Mouse (Mus musculus) spleen, postnatal 14 days (tissue): ENCODE data around the gene Olfr763.
"Not testable (repeated sequence)": the region's sequence is repeated elsewhere in the genome, so short reads cannot be mapped to it uniquely, and the experiment has no call there.

ENCODE experiments used
- DNase-seq, 2 experiments: peaks; one replicate each; pipeline ENCODE4 v3.0.0; 2021 to 2022; ENCODE audit warnings: low spot score in 2 of 2

Gene Olfr763

DNA sequence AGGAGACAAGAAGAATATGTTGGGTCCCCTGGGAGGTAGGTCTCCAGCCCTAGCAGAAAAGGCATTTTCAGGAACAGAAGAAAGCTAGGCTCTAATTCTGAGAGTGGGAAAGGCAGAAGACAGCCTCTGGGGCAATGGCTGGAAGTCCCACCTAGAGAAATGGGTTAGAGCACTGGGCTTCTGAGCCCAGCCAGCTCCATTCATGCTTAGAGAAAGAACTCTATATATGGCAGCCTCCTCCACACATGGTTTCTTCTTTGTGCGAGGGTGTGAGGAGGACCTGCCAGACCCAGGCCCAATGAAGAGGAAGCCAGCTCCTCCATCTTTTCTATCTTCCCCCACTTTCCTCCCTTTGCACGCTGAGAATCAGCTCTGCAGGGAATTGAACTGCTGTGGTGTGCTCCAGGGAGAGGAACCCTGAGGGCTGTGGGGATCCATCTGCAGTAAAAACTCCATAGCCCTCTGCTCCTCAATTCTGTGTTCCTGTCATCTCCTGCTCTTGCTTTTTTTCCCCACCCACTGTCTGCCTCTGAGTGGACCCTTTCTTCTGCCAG, at the start of gene Olfr763:
TSS of gene Olfr763 (plus strand) at position 504 of the 554 bp plus-strand sequence.
- no peak for DNase-seq

DNA sequence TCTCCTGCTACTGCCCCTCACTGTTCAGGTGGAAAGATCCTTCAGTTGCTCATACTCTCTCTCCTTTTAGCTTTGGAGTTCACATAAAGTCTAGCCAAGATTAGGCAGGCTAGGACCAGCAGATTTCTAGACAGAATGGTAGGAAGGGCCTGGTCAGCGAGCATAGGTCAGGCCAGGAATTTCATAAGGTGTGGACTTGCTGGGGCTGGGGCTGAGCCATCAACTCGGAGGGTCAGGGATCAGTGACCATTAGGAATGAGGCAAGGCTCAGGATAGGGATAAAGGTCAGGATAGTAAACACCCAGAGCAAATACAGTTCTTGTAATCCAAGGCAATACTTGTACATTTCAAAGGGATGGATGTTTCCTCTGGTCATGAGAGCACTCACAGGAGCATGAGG, 45.6 kb upstream of the Olfr763 start:
- no peak for DNase-seq

DNA sequence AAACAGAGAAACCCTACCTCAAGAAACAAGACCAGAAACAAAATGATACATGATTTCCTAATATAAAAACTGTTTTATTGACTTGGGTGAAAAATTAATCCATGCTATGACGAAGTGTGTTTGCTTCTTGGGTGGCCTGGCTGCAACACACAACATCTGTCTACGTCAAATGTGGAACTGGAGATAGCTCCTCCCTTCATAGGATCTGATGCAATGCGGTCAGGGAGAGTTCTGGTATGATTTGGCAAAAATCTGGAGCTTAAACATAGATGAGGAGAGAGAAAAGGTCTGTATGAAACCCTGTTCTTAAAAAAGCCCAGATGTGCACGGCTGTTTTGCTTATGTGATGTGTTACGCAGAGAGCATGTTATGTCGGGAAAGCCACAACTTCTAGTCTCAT, 44.7 kb upstream of the Olfr763 start:
- no peak for DNase-seq

DNA sequence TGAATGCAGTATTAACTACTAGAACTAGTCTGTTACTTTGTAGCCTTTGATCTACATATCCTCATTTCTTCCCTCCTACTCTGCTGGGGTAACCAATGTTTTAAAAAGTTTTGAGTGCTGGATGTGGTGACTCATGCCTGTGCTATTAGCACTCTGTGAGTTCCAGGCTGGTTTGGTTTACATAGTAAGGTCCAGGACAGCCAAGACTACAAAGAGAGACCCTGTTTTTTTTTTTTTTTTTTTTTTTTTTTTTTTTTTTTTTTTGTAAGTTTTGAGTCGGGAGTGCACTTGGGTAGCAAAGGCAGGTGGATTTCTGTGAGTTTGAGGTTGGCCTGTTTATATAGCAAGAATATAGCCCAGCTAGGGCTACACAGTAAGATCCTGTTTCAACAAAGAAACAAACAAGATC, 42.2 kb upstream of the Olfr763 start:
- DNase-seq: no peak

DNA sequence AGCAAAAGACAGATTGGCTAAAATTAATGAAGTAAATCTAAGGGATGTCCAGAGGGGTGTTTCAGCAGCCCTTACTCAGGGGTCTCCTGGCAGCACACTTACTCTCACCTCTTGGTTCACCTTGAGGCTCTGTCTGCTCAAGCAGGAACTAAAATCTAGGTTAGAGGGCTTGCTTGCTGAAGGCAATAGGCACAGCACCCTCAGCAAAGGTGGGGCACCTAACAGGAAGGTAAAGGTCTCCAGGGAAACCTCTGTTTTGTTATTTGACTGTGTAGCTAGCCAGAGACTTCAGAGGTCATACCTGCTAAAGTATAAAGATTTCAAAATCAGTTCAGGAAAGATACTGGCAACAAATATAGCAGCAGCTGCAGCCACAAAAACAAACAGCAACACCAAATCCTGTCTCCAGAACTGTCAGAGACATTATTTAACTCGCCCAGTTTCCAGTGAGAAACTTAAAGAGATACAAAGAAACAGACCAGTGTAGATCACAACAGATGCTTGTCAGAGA, 39.8 kb upstream of the Olfr763 start:
- no peak for DNase-seq

DNA sequence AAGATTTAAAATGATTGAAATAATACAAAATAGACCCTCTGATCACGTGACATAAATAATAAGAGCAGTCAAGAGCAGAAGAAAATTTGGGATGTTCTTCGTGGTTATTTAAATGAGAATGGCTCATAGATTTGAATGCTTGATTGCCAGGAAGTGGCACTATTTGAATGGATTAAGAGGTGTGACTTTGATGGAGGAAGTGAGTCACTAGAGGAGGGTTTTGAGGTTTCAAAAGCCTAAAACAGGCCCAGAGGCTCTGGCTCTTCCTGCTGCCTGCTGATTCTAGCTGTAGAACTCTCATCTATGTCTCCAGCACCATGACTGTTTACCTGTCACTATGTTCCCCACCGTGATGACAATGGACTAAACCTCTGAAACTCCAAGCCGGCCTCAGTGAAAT, 37.8 kb upstream of the Olfr763 start:
- no peak for DNase-seq

DNA sequence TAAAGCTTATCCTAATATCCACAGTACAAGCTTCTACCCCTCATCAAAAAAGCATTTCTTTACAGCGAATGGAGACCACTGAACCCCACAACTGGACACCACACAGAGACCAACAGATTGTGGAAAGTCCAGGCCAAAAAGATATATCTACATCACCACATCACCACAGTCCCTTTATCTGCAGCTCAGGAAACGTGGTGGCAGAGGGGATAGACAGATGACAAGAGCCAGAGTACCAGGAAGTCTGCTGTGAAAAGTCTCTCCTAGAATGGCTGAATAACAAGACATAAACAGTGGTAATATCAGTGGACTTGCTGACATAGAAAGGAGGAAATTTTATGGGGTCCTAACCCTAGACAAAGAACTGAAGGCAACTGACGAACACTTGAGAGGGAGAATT, 34.2 kb upstream of the Olfr763 start:
- no peak for DNase-seq

DNA sequence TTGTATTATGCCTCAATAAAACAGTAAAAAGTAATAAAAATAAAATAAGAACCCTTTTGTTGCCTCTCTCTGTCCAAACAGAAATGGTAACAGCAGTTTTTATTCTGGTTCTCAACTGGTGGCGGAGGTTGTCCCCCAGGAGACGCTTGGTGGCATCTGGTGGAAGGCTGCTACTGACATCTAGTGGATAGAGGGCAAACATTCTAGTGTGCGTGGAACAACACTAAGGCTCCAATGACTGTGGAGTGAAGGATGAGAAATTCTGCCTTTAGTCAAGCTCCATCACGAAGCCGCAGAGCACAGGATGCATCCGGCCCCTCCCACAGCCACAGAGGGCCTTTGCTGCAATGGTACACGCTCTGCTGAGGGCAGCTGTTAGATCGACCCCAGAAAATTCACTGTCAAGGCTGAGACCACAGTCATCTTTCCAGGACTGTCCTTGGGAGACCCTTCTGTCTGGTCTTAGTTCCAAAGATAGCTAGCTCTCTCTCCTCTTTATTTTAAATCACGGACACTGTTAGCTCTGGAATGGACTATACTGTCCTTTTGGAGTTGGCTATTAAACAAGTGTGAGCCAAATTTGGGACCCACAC, 33.0 kb upstream of the Olfr763 start:
- peak in 1 of 2 experiments; percentile 8 for DNase-seq

DNA sequence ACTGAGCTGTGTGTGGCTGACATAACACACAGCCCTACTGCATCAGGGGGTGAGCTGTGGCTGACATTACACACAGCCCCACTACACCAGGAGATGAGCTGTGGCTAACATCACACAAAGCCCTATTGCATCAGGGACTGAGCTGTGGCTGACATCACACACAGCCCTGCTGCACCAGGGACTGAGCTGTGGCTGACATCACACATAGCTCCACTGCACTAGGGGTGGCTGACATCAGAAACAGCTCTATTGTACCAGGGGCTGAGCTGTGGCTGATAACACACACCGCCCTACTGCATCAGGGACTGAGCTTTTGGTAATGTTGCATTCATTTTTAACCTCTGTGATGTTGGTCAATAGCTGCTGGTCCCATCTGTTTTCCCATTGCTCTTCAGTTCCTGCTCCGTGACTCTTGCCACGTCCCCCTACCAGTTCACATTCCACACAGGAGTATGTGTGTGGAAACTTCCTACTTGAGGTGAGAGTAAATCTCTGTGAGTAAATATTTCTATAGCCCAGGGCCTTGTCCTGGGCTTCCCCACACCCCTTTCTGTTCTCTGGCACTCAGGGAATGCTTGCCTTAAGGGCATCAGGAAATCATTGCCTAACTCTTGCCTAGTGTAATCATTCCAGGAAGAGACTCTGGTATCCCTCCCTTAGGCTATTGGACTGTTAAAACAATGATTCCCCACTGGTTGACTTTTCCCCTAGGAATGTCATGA, 29.8 kb upstream of the Olfr763 start:
- no peak for DNase-seq

DNA sequence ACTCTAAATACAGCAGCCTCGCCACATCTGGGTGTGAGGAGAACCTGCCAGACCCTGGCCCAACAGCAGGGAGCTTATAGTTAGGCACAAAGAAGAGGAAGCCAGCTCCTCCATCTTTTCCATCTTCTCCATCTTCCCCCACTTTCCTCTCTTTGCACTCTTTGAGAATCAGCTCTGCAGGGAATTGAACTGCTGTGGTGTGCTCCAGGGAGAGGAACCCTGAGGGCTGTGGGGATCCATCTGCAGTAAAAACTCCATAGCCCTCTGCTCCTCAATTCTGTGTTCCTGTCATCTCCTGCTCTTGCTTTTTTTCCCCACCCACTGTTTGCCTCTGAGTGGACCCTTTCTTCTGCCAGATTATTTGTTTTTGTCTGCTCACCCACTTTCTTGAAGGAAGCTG, 21.5 kb upstream of the Olfr763 start, which contains the start of gene Olfr9:
TSS of gene Olfr9 (plus strand) at position 301 of the 400 bp plus-strand sequence.
- not testable (repeated sequence) for DNase-seq

DNA sequence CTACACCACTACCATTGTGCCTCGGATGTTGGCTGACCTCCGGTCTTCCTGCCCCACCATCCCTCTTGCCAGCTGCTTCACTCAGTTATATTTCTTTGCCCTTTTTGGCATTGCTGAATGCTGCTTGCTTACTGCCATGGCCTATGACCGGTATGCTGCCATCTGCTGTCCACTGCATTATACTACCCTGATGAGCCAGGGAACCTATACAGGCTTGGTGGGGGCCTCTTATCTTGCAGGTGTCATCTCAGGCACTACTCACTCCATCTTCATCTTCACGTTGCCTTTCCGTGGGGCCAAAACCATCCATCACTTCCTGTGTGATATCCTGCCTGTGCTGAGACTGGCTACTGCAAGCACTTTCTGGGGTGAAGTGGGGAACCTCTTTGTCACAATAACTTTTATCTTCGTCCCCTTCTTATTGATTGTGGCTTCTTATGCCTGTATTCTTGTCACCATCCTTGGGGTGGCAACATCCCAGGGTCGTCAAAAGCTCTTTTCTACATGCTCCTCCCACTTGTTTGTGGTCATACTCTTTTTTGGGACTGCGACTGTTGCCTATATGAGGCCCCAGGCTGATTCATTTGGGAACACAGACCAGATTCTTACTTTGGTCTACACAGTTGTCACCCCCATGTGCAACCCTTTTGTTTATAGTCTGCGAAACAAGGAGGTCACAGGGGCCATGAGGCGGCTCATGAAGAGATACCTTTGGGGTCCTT, 20.3 kb upstream of the Olfr763 start:
- not testable (repeated sequence) for DNase-seq

DNA sequence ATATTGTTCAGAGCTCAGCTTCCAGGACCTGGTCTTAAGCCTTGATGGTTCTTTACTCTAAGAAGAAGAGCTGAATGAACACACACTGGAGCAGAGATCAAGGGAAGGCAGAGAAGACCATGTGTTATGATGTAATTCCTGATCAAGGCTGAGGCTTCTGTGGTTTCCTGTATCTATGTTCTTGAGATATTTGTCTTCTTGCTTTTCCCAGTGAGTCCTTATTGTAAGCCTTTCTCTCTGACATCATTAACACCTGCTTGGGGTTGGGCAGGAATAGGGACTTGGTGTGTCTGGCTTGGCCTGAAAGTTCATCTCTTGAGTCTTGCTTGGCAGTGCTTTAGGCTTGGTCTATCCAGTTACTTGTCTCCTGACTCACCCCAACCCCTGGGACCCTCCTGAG, 19.6 kb upstream of the Olfr763 start:
- no peak for DNase-seq

DNA sequence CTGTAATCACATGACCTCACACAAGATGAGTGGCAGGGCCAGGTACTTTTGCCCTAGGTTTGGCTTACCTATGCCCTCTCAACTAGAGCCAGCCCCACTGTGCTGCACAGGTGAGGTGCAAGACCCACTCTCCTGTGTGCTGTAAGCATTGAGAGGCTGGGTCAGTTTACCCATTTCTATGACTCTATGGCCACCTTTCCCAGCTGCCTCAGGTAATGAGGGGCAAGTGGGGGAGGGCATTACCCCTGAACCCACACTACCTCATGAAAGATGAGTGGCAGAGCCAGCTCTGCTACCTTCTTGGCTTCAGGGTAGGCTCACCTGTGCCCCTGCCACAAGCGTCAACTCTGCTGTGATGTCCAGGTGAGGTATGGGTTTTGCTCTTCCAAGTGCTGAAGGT, 14.8 kb upstream of the Olfr763 start:
- DNase-seq: no peak

DNA sequence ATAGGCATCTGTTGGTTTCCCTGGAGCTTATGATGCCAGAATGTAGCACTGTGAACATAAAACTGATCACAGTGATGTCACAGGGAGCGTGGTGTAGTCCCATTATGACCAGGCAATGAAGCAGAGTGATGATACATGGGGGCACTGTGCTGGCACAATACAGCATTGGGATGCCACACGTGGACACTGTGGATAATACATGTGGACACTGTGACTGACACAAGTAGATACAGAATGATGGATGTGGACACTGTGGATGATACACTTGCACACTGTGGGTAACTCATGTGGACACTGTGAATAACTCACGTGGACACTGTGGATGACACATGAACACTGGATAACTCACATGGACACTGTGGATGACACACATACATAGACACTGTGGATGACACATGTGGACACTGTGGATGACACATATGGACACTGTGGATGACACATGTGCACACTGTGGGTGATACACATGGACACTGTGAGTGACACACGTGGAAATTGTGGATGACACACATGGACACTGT, 14.0 kb upstream of the Olfr763 start:
- no peak for DNase-seq

DNA sequence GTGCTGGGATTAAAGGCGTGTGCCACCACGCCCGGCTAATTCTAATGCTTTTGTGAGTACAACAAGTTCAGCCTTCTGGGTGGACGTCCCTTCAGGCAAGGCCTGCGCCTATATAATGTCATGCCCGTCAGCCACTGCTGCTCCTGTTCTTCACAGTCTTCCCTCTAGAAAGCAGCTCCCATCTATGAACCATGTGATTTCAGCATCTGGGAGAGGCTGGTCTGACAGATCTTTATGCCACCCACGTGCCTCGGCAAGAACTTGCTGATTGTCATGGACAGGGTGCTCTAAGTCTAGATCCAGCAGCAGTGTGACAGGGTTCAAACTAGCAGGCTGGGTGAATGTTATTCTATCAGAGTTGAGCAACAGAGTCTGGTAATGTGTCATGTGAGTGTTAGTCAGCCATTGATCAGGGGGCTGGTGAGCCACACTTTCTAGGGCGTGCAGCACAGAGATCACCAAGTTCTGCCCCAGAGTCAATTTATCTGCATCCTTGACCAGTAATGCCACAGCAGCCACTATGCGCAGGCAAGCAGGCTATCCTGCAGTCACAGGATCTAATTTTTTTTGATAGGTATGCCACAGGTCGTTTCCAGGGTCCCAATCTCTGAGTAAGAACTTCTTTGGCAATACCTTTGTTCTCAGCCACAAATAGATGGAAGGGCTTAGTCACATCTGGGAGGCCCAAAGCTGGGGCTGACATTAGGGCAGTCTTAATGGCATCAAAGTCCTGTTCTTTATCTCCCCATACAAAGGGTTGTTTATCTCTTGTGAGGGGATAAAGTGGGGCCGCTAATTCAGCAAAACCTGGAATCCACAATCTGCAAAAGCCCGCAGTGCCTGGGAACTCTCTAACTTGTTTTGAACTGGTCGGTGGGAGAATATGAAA, 6.3 kb upstream of the Olfr763 start:
- no peak for DNase-seq

DNA sequence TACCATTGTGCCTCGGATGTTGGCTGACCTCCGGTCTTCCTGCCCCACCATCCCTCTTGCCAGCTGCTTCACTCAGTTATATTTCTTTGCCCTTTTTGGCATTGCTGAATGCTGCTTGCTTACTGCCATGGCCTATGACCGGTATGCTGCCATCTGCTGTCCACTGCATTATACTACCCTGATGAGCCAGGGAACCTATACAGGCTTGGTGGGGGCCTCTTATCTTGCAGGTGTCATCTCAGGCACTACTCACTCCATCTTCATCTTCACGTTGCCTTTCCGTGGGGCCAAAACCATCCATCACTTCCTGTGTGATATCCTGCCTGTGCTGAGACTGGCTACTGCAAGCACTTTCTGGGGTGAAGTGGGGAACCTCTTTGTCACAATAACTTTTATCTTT, 920 bp downstream of the Olfr763 start:
- DNase-seq: not testable (repeated sequence)

DNA sequence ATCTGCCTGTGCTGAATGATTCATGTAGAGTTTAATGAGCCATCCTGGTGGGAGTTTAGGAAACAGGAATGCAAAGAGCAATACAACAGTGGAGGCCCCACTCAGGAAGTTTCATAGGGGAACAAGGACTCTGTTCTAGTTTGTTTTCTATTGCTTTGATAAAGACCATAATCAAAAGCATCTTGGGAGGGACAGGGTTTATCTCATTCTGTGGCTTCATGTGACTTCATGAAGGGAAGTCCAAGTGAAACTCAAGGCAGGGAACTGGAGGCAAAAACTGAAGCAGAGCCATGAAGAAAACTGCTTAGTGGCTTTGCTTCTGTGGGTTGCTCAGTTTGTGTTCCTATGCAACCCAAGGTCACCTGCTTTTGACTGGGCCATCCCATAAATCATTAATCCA, 3.9 kb downstream of the Olfr763 start:
- no peak for DNase-seq

DNA sequence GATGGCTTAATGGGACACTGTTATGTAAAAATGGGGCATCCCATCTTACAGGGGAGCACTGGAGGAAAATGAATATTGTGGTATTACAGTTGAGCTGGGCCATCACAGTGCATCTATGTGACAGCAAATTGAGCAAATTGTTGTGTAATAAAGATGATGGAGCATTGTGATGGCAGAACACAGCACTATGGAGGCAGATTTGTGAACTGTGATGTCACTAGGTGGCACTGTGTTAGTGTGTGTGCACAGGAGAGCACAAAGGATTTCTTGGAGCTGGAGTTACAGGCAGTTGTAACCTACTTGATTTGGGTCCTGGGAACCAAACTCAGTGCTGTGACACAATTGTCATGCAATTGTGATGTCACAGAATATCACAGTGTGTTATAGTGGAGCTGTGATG, 12.7 kb downstream of the Olfr763 start:
- no peak for DNase-seq

DNA sequence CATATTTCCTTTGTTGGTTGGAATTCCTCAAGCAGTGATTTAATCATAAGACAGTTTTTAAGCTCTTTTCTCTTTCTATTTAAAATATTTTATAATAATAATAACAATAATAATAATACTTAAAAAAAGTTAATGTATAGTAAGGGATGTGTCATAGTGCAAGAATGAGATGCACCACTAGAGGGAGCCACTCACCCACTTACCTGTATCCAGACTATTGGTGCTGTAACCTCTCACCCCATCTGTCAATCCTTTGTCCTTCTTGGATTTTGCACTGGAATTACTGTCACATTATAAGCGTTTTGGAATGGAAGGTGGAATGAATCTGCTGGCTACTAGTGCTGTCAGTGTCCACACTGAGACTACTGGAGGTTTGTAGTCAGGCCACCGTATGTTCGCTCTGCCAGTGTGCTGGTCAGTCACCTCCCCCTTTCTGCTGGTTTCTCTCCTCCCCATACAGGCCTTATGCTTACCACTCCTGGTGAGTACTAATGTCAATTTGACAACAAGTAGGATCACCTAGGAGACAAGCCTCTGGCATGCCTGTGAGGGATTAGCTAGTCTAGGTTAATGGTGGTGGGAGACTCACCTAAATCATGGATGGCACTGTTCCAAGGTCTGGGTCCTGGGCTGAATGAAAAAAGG, 15.5 kb downstream of the Olfr763 start:
- peak in 1 of 2 experiments; percentile 12 for DNase-seq

DNA sequence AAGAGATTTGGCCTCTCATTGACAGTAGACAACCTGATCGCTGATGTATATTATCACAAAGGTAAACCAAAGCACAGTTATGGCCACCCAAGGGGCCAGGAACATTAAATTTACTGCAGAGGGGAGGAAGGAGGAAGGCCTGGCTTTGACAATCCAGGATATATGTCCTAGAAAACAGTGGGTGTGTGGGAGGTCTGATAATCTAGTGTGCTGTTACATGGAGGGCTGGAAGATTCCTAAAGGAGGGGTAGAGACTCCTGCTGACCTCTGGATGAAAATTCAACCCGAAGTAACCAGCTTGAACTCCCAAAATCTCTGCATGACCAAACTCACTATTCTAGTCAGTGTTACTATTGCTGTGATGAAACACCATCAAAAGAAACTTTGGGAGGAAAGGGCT, 17.8 kb downstream of the Olfr763 start:
- DNase-seq: no peak

DNA sequence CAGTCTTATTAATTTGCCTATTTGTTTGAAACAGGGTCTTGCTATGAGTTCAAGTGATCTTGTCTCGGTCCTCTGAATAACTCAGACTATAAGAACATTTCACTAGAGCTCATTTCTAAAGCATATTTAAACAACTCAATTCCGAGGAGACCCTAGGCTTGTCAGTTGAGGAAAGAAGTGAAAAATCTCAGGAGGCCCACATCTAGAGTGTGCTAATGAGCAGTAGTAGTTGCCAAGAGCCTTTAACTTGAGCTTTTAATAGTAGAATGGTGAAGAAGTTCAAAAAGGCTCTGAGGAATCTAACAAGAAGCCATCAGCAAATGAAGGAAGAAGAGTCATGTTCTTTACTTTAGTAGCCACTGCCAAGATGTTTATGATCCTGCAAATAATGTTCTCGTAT, 29.2 kb downstream of the Olfr763 start, which contains the start of gene Olfr764-ps1:
TSS of gene Olfr764-ps1 (minus strand) at position 101 of the 400 bp plus-strand sequence.
- no peak for DNase-seq
